Mouse (Mus musculus) adrenal gland, postnatal 14 days (tissue): ENCODE measurements at regions not wholly inside any gene's neighbourhood (a gene's known extent, or its start where the extent isn't known, plus 50 kb on each side); places are given as distances from the start of the nearest gene placed in this dataset.

ENCODE experiments used
- DNase-seq: peaks from one replicate; pipeline ENCODE4 v3.0.0; 2021; ENCODE audit warnings: mixed read lengths

- no peak for DNase-seq
Measured at GRCm38 (mm10) chr11:117589422-117589821, 64.7 kb upstream of the Tnrc6c start.

DNA sequence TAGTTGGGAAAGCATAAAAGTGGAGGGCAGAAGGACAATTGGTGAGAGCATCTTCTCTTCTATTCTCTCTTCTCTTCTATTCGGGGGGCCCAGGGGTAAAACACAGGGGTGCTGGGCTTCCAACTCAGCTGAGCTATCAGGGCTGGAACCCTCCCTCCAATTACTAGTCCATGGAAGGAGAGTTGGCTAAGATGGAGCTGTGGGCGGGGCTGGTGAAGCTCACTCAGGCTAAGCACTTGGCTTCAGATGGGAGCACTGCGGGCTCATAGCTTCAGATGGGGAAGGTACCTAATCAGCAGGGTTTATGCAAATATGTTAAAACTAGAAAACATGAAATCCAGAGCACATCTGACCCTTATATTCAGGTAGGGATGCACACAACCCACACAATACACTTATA lies 61.5 kb upstream of the Tnrc6c start:
- DNase-seq = no peak

GRCm38 (mm10) chr11:117596201-117596600 lies 57.9 kb upstream of the Tnrc6c start:
- peak; percentile 71 for DNase-seq

GRCm38 (mm10) chr11:117597754-117598153 lies 56.3 kb upstream of the Tnrc6c start:
- DNase-seq = no peak

GRCm38 (mm10) chr11:117598170-117598583 lies 55.9 kb upstream of the Tnrc6c start:
- DNase-seq = peak; percentile 57

- DNase-seq = peak; percentile 31
Measured at GRCm38 (mm10) chr11:117598610-117599009, 55.5 kb upstream of the Tnrc6c start.

GRCm38 (mm10) chr11:117599049-117599787 lies 54.9 kb upstream of the Tnrc6c start:
- peak; percentile 34 for DNase-seq

DNA sequence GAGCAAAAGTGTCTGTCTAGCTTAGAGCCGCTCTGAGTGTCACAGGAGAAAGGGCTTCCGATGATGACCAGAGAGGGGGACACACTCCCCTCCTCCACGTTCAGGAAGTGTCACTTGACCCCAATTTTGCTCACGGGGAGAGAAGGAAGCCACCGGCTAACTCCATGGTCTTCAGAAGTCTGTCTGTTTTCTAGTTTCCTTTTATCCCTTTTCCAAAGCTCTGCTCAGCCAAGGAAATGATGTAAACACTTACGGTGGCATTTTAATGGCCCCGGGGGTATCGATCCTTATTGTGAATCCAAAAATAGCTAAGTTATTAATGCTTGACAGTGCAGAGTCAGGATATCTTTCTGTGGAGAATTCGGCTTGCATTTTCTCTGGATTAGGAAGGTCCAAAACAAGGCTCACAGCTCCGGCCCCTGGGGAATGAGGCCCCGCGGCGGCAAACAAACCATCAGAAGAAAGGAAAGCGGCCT lies 54.3 kb upstream of the Tnrc6c start:
- no peak for DNase-seq

- DNase-seq = peak; percentile 9
Measured at GRCm38 (mm10) chr11:117601147-117601546, 52.9 kb upstream of the Tnrc6c start.

GRCm38 (mm10) chr11:117604019-117604418 lies 50.1 kb upstream of the Tnrc6c start:
- DNase-seq = no peak
